8 mouse cellular contexts compared by ENCODE assay signal in genomic region chr2:30067031-30067888, GRCm38 (mm10). TPM values are rescaled to one million over a fixed set of nuclear protein-coding genes. Genes with fewer than 3 reads are reported as not detected.
DNase-seq lines count a peak whose midpoint lies in the region; ATAC-seq and TF ChIP-seq lines count a peak whose summit lies in the region.

No protein-coding gene starts in this region.

- H3K4me2 ChIP-seq in embryonic facial prominence, embryonic 11.5 days (ENCODE audit: low read depth, low read length): peak overlapping the region; percentile 60

- H3K36me3 ChIP-seq in C2C12 (ENCODE audit: control insufficient read depth, insufficient read depth): peaks cover 41% of the 10 kb centered on the region
- peaks cover 9% of the 10 kb centered on the region; the same call in 1 of the 2 replicates for H3K36me3 ChIP-seq in embryonic facial prominence, embryonic 11.5 days (replicated peaks; ENCODE audit: control insufficient read depth, insufficient read depth, low read depth, low read length)

- DNase-seq in NIH3T3 (ENCODE audit: low read depth): peak; percentile 66
- peak; percentile 64 for DNase-seq in embryonic facial prominence, embryonic 11.5 days (ENCODE audit: low spot score)
- DNase-seq in heart, postnatal 10 days: peak; percentile 56 to 62
- DNase-seq in layer of hippocampus, postnatal 10 days (ENCODE audit: low spot score in 2 of 2): peak; percentile 51 to 60
- peak; percentile 63 to 68 for DNase-seq in lung, postnatal 4 days
- peak; percentile 49 to 55 for DNase-seq in spleen, adult 18-20 months

- peak overlapping the region; percentile 99 for H3K27ac ChIP-seq in embryonic facial prominence, embryonic 11.5 days (replicated peaks; ENCODE audit: low read depth, low read length)

- H3K27me3 ChIP-seq in C2C12 (ENCODE audit: control insufficient read depth, insufficient read depth, insufficient read length): no peaks in the 10 kb centered on the region
- H3K27me3 ChIP-seq in embryonic facial prominence, embryonic 11.5 days (ENCODE audit: control insufficient read depth, insufficient read depth, low read length): no peaks in the 10 kb centered on the region

- intact Hi-C loops in heart, postnatal 10 days (cut with DNase I): no loop called here

- peak; percentile 6 for ATAC-seq in embryonic facial prominence, embryonic 11.5 days (replicated peaks; ENCODE audit: insufficient number of reproducible peaks, low FRiP score, low TSS enrichment, low read depth)
- no peak for ATAC-seq in frontal cortex, adult (ENCODE audit: low TSS enrichment)

- TF ChIP-seq CTCF in C2C12 (IDR thresholded peaks at IDR 0.05; ENCODE audit: control insufficient read depth, insufficient read depth, insufficient read length): no peak

- WGBS in embryonic facial prominence, embryonic 11.5 days: under 1% methylated on average over 59 of the region's 69 CpGs

- peak overlapping the region; percentile 97 for H3K4me3 ChIP-seq in C2C12 (ENCODE audit: insufficient read depth, poor library complexity, severe bottlenecking)
- H3K4me3 ChIP-seq in embryonic facial prominence, embryonic 11.5 days (ENCODE audit: low read depth, low read length): peak overlapping the region; percentile 100

- peak overlapping the region; percentile 100 for H3K9ac ChIP-seq in embryonic facial prominence, embryonic 11.5 days (replicated peaks; ENCODE audit: low read length)

- no peaks in the 10 kb centered on the region; the same call in 1 of the 2 replicates for H3K4me1 ChIP-seq in embryonic facial prominence, embryonic 11.5 days (ENCODE audit: control insufficient read depth, insufficient read depth, low read length)

- H3K79me3 ChIP-seq in C2C12 (ENCODE audit: low read depth): peaks cover 69% of the 10 kb centered on the region

- H3K79me2 ChIP-seq in C2C12 (ENCODE audit: control insufficient read depth, insufficient read depth): peaks cover 85% of the 10 kb centered on the region

- H3ac ChIP-seq in C2C12 (ENCODE audit: control insufficient read depth, insufficient read length, low read depth): peak overlapping the region; percentile 91

- H3K9me3 ChIP-seq in embryonic facial prominence, embryonic 11.5 days (replicated peaks; ENCODE audit: control insufficient read depth, low read length): no peaks in the 10 kb centered on the region

TF ChIP-seq in C2C12, 6 proteins besides CTCF, POLR2A, EP300 and RAD21:
- TF ChIP-seq MYOD1 (IDR thresholded peaks at IDR 0.05; ENCODE audit: control insufficient read depth, insufficient read length, low read depth) (no peak), MAX (IDR thresholded peaks at IDR 0.05) (peak; percentile 61)

RNA-seq across cellular contexts. Expression of gene Set, which starts 10.1 kb away (rescaled TPM):
- 312 TPM for polyA plus RNA-seq in C2C12 (2012; fragmentation: generic; extraction: Trizol)
- polyA plus RNA-seq in embryonic facial prominence, embryonic 11.5 days (2014; fragmentation: Nextera tagmentation; extraction: Ambion mirVana): 705 and 768 TPM in 2 replicates
- total RNA-seq in heart, postnatal 10 days (2021): 100 to 1,000 TPM; 131 to 149 TPM
- total RNA-seq in layer of hippocampus, postnatal 10 days (2021): 100 to 1,000 TPM; 231 to 233 TPM

RNA-seq across cellular contexts. Expression of gene Pkn3, which starts 10.2 kb away (rescaled TPM):
- 5.5 TPM for polyA plus RNA-seq in C2C12 (2012; fragmentation: generic; extraction: Trizol)
- polyA plus RNA-seq in embryonic facial prominence, embryonic 11.5 days (2014; fragmentation: Nextera tagmentation; extraction: Ambion mirVana): 7.8 and 8.8 TPM in 2 replicates
- total RNA-seq in heart, postnatal 10 days (2021): 10 to 100 TPM; 11.4 to 12.9 TPM
- total RNA-seq in layer of hippocampus, postnatal 10 days (2021): 1 to 10 TPM; 1.8 to 2.2 TPM

RNA-seq across cellular contexts. Expression of gene Wdr34, which starts 18.6 kb away (rescaled TPM):
- polyA plus RNA-seq in C2C12 (2012; fragmentation: generic; extraction: Trizol): 16.4 TPM
- polyA plus RNA-seq in embryonic facial prominence, embryonic 11.5 days (2014; fragmentation: Nextera tagmentation; extraction: Ambion mirVana): 29.7 and 29.8 TPM in 2 replicates
- 10 to 100 TPM in 1 of 2 experiments, 1 to 10 TPM in 1; 9.1 to 11.6 TPM for total RNA-seq in heart, postnatal 10 days (2021)
- total RNA-seq in layer of hippocampus, postnatal 10 days (2021): 10 to 100 TPM; 42.2 to 46.3 TPM

RNA-seq across cellular contexts. Expression of gene Zdhhc12, which starts 26.2 kb away (rescaled TPM):
- polyA plus RNA-seq in C2C12 (2012; fragmentation: generic; extraction: Trizol): 31.5 TPM
- polyA plus RNA-seq in embryonic facial prominence, embryonic 11.5 days (2014; fragmentation: Nextera tagmentation; extraction: Ambion mirVana): 30.9 and 31.6 TPM in 2 replicates
- 1 to 10 TPM; 7.5 to 7.8 TPM for total RNA-seq in heart, postnatal 10 days (2021)
- total RNA-seq in layer of hippocampus, postnatal 10 days (2021): 10 to 100 TPM; 19.6 to 19.7 TPM

RNA-seq across cellular contexts. Expression of gene Zer1, which starts 57.1 kb away (rescaled TPM):
- 7.2 TPM for polyA plus RNA-seq in C2C12 (2012; fragmentation: generic; extraction: Trizol)
- polyA plus RNA-seq in embryonic facial prominence, embryonic 11.5 days (2014; fragmentation: Nextera tagmentation; extraction: Ambion mirVana): 5.2 and 5.3 TPM in 2 replicates
- 10 to 100 TPM; 25.7 to 26.7 TPM for total RNA-seq in heart, postnatal 10 days (2021)
- 100 to 1,000 TPM; 121 to 126 TPM for total RNA-seq in layer of hippocampus, postnatal 10 days (2021)
